Mouse (Mus musculus): ENCODE measurements around the gene Trim17.
"Not testable (repeated sequence)": the region's sequence is repeated elsewhere in the genome, so short reads cannot be mapped to it uniquely, and the experiment has no call there.

The Trim17 gene

DNA sequence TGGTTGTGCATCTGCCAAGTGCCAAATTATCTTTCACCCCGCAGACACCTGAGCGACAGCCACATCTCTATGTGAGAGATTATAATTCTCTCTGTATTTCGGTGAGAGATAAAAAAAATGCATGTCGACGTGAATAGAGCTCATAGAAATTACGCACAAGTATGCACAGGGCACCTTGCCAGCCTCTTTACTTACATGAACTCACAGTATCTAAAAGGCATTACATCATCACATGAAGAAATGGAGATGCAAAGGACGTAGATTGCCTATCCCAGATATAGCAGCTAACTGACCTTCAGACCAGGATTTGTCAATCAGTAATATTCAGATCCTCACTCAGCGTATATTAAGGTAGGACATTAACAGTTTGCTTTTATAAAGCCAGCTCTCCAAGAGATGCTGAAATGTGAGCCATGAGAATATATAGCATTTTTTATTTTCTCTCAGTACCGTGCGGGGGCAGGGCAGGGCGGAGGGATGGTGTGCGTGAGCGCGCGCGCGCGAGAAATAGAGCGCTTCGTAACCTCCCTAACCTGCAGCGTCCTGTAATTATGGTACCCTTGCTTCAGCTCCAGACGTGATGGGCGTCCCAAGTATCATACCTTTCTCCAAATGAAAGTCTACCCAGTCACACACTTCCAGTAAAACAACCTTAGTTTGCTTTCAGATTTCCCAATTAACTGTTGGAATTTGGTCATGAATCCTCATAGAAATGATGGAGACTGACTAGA, 6.5 kb upstream of the Trim17 start:
- DNase-seq (ENCODE audit: low read depth, low spot score): peak; percentile 60

DNA sequence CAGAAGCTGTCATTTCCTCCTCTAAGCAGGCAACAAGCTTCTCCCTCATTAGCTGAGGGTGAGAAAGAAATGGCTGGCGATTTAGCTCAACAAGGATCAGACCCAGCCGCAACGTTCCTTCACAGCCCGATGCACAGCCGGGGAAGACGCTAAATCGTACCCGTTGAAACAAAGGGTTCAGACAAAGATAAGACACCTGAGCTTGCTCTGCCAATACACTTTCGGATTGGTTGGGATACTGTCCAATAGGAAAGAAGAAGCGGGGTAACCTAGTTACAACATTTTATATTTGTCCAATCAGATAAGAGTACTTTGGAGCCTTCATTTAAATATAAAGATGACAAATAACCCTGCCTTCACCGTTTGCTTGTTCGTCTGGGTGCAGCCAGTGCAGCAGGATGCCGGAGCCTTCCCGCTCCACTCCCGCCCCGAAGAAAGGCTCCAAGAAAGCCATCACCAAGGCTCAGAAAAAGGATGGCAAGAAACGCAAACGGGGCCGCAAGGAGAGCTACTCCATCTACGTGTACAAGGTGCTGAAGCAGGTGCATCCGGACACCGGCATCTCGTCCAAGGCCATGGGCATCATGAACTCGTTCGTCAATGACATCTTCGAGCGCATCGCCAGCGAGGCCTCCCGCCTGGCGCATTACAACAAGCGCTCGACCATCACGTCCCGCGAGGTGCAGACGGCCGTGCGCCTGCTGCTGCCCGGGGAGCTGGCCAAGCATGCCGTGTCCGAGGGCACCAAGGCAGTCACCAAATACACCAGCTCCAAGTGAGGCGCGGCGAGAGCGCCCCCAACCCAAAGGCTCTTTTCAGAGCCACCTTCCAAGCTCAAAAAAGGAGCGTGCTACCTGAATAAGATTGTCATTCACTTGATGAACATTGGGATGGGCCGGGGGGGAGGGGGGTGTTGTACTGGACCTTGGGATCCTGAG, 5.7 kb upstream of the Trim17 start, which contains the start of gene Hist3h2ba:
Gene Hist3h2ba, plus strand, starts transcription at position 379 of the 938 bp plus-strand sequence.
- peak; percentile 88 for DNase-seq (ENCODE audit: low read depth, low spot score)

DNA sequence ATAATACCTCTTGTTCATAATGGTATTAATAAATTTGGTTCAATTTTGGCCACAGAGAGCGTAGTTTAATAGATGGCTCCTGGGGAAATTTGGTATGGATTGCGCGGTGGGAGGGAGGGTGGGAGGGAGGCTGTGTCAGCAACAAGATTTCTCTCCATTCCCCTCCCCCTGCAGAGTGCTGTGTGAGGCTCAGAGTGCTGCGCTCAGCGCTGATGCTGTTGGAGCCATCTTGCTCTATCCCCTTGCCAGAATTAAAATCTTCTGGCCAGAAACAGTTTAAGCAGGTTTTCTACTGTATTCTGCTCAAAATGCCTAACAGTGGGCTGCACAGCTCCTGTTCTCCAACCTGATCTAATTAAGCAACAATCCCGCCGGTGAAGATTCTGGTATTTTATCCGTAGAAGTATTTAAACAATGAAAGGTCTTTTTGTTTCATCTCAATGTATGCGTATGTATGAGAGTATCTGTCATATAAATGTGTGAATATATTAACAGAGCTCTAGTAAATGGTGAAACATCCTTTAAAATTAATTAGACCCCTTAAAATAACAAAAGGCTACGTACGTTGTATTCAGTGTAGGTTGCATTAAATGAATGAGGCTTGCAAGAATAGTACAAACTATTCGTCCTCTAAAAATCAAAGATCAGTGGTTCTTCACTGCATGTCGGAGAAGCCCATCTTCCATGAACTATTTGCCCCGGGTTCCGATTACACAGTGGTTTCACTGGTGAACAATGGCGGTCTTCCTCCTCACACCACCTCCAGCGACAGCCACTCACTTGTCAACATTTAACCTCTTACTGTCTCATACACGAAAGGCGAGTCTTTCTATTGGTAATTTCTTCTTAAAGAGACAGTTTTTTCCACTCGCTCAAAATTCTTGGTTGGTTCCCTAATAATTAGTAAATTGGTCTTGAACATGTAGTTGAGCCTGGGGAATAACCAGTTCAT, 4.7 kb upstream of the Trim17 start:
- DNase-seq (ENCODE audit: low read depth, low spot score): peak; percentile 34

DNA sequence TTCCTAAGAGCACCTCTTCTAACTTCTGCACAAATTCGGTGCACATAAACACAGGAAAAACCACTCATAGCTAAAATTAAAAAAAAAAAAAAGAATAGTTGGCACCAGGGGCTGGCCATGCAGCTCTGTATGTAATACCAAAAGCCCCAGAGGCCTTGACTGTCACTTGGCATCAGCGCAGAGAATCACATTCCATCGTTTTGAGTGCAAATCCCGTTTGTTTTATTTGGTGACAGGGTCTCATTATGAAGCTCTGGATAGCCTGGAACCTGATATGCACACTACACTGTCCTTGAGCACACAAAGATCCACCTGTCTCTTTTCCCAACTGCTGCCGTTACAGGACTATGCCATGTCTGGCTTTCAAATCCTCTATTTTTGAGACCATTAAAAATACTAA, 3.3 kb upstream of the Trim17 start:
- no peak for DNase-seq (ENCODE audit: low read depth, low spot score)

DNA sequence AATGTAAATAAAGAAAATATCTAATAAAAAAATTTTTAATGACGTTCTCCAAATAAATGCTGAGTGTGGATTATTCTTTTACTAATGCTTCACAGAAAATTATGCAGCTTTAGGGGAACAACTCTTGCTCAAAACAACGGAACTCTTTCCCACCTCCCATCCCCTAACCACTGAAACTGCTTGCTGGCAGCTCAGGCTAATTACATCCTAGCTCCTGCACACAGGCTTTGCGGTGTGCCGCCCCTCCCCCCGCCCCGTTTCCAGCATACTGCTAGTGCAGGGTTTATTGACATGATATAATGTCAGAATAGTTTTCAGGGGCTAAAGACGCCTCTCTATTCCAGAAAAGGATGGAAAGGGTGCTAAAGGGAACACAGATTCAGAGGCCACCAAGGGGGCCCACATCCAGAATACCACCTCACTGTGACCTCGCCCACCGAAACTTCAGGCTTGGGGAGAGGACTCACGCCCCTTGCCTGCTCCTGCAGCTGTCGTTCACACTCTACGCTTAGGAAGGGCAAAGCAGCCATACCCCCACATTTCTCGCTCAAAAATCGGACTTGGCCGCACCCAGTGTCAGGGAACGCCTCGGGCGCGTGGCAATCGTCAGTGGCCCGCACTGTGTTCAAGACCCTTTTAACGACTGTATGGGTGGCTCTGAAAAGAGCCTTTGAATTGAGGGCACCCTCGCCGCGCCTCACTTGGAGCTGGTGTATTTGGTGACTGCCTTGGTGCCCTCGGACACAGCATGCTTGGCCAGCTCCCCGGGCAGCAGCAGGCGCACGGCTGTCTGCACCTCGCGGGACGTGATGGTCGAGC, 925 bp upstream of the Trim17 start:
- peak; percentile 79 for DNase-seq (ENCODE audit: low read depth, low spot score)

DNA sequence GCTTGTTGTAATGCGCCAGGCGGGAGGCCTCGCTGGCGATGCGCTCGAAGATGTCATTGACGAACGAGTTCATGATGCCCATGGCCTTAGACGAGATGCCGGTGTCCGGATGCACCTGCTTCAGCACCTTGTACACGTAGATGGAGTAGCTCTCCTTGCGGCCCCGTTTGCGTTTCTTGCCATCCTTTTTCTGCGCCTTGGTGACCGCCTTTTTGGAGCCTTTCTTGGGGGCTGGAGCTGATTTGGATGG, 390 bp upstream of the Trim17 start:
- not testable (repeated sequence) for DNase-seq (ENCODE audit: low read depth, low spot score)

DNA sequence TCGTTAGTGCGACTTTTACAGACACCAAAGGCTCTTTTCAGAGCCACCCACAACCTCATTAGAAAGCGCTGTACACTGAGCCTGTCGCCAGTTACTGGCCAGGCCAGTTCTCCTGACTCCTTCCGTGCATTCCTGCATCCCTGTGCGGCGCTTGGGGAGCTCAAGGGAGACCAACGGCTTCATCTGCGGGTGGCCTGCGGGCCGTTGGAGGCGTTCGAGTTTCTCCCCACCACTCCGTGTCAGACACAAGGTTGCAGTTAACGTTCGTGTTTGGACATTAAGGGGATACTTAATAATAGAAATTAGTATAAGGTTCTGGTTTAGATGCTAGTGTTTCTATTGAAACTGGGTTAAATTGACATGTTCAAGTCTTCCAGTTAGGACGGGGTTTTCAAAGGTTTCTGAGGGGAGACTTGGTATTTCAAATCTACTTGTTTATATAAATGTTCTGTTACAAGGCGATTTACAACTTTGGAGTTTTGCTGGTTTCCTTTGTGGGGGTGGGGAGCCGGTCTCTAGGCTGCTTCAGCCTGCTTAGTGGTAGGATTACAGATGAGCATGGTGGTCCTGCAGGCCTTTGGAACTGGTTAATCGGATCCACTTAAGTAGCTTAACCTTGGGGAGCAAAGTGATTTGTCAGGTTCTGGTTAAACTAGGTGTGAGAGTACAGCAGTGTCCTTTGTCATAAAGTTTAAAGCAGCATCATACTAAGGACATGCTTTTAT, 820 bp downstream of the Trim17 start:
- peak; percentile 40 for DNase-seq (ENCODE audit: low read depth, low spot score)

DNA sequence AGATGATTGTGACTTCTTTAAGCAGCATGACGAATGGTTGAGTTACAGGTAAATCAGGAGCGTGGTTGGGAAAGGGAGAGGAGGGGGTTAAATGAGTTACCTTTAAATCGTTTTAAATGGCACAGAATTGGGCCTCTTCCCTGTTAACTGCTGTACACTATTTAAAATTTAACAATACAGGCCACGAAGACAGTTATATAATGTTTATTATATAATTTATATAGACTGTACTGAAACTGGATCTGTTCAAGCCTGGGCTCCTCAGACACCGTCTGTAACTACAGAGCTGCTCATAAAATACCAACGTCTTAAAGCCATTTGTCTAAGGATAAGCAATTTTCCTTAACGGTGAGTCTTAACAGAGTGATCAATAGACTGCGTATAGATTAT, 1.4 kb downstream of the Trim17 start:
- no peak for DNase-seq (ENCODE audit: low read depth, low spot score)

DNA sequence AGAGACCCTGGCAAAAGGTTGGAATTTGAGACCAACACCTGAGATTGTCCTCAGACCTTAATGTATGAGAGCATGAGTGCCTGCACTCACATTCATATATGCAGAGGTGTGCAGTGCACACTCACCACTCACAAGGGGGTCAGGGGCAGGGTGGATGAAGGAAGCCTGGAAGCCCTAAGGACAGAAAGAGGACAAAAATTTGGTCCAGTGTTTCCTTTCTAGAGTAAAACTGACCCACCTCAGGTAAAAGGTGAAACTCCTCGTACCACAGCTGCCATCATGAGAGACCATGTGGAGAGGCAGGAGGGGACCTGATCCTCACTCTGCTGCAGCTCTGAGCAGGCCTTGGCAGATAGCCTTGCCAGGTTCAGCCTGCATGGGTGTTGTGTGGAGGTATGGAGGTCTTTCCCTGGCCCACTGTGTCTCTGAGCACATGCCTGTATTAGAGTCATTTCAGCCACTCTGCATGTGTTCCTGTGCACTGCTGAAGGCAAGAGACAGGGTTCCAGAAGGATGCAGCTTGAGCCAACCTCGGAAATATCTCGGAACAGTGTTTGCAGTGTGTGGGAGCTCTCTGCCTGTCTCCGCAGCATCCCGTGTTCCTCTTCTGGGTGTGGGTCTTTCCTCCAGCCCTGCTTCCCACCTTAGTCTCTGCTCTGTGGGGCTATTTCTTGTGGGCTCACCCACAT, 2.9 kb downstream of the Trim17 start:
- DNase-seq (ENCODE audit: low read depth, low spot score): no peak

DNA sequence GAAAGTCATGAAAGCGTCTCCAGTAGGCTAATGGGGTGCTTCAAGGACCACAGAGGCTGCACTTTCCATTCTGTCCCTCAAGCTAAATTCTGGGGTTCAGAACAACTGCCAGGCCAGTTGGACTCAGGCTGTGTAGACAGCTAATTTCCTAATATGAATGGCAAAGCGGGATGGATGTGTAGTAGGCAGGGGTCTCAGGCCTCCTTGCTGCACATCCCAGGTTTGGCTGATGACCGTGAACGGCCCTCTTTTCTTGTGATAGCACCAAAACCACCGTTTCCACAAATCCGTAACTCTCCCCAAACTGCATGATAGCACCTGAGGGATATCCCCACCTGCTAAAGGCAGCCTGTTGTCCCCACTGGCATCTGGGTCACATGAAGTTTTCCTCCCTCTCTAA, 4.1 kb downstream of the Trim17 start:
- DNase-seq (ENCODE audit: low read depth, low spot score): no peak

DNA sequence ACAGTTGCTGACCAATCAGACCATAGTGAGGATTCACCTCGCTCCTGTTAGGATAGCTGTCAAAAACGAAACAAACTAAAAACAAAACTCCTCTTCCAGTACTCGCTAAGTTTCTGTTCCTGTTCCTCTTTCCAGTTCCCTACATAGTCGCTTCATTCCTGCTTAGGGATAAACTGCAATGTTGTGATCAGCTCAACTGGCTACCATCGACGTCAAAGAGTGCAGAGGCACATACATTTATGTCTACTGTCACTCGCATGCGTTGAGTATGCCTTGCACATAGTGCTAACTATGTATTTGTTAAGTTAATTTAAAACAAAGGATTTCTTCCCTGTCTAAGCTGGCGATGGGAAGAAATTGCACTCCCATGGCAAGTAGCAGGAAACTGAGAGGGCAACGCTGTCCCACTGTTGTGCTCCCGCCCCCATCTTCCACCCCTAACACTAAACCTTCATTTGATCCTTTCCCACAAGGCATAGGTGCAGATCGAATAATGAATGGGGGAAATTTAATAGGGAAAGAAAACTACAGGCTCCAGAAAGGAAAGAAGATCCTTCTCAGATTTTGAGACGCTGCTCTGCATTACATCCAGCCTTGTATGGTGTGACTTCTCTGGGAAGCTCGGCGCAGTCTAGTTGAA, 4.8 kb downstream of the Trim17 start:
- peak; percentile 21 for DNase-seq (ENCODE audit: low read depth, low spot score)

DNA sequence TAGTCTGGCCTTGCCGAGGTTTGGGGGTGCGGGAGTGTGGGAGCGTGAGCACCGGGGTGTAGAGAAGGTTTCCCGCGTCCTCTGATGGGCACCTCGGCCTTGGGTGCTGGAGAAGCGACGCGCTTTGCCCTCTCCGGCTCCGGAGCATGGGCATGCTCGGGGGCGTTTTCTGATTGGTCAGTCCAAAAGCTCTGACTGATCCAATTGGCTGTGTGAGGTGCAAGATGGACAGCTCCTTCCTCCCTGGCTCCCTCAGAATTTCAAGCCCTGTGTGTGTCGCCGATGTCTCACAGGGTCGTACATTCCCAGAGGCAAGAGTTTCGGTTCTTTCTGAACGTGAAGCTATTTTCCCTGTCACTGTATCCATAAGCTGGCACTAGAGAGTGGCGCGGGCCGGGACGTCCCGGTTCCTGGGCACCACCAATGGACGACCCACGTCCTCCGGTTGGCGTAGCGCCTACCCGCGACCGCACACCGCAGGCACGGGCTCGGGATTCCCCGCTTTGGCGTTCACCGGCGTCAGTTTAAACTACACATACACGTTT, 5.5 kb downstream of the Trim17 start:
- DNase-seq (ENCODE audit: low read depth, low spot score): peak; percentile 91

DNA sequence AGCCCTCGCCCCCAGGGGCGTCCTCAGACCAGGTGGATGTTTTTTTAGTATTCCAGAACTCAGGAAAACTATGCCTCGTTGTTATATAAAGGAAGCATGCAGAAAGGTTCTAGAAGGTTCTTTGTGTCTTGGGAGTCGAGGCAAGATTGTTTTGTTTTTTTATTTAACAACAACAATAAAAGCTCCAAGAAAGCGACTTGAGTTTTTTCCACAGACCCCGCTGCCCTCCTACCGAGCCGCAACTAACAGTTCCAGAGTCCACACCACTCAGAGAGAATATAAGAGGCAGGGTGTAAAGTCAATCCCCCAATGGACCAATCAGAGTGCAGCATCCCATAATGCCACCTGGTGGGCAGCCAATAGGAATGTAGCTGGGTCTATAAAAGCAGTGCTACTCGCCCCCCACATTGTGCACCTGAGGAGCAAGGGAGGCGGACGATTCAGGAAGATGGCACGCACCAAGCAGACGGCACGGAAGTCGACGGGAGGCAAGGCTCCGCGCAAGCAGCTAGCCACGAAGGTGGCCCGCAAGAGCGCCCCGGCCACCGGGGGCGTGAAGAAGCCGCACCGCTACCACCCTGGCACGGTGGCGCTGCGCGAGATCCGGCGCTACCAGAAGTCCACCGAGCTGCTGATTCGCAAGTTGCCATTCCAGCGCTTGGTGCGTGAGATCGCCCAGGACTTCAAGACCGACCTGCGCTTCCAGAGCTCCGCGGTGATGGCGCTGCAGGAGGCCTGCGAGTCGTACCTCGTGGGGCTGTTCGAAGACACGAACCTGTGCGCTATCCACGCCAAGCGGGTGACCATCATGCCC, 7.1 kb downstream of the Trim17 start:
- DNase-seq (ENCODE audit: low read depth, low spot score): peak; percentile 22

DNA sequence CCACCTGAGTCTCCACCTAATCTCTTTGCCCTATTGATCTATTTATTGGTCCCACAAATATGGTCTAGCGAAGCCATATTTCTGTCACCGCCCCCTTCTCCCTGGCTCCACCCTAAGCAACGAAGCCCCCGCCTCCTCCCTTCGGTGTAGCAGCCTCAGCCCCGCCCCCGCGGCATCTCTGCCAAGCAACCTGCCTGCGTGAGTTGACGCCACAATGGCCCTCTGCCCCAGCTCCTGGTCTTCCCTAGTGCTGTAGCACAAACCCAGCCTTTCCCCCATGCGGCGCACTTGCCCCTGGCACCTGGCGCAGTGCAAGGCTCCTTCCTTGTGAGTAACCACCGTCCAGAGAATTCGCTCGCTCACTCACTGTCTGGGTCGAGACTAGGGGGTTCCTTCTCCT, 9.1 kb downstream of the Trim17 start:
- DNase-seq (ENCODE audit: low read depth, low spot score): peak; percentile 45

DNA sequence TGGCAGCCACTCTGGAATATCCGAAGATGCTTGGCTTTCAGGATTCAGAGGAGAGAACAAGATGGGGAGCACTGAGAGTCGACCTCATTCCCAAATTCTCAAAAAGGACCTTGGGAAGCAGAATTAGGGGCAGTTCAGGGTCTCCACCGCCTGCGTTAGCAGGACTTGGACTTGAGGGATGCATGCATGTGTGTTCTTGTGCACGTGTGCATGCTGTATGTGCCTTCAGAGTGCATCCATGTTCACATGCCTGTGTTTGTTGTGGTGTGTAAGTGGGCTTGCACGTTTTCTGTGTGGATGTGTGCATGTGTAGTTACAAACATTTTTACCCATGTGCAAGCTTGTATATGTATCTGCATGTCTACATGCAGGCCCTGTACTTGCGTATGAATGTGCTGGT, 9.7 kb downstream of the Trim17 start:
- no peak for DNase-seq (ENCODE audit: low read depth, low spot score)

DNA sequence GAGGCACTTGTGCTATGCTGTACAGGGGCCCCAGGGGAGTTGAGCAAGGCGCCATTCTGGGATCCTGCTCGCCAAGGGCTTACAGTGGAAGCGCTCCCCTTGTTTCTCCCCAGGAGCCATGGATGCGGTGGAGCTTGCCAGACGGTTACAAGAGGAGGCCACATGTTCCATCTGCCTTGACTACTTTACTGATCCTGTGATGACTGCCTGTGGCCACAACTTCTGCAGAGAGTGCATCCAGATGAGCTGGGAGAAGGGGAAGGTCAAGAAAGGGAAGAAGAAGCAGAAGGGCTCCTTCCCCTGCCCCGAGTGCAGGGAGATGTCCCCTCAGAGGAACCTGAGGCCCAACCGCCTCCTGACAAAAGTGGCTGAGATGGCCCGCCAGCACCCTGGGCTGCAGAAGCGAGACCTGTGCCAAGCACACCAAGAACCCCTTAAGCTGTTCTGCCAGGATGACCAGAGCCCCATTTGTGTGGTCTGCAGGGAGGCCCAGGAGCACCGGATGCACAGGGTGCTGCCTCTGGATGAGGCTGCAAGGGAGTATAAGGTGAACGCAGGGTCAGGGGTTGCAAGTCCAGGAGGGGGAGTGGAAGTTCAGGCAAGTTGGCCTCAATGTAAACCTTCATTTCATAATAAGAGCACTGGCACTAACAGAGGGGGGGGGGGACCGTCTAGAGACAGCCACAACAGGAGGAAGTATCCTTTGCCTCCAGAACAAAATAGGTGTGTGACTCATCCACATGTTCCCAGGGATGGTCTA, 10.7 kb downstream of the Trim17 start:
- no peak for DNase-seq (ENCODE audit: low read depth, low spot score)

DNA sequence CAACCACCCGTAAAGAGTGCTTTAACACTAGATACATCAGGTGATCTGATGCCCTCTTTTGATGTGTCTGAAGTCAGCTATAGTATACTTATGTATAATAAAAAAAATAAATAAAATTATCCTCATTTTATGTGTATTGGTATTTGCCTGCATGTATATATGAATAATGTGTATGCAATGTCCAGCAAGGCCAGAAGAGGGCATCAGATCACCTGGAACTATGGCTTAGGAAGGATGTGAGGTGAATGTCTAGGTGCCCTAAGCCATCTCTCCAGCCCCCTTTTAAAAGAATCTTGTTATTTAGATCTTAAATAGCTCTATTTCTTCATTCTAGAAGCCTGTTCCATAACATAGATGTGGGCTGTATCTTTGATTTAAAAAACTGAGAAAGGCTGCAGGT, 12.9 kb downstream of the Trim17 start:
- DNase-seq (ENCODE audit: low read depth, low spot score): peak; percentile 69
